Mouse (Mus musculus): ENCODE results near the gene Pde4c. TPM values are rescaled to one million over a fixed set of nuclear protein-coding genes. Genes with fewer than 3 reads are reported as not detected.

The Pde4c gene
- polyA plus RNA-seq (2016; fragmentation: Nextera tagmentation; extraction: Ambion mirVana), result 0.63 and 0.69 TPM in 2 replicates

DNA sequence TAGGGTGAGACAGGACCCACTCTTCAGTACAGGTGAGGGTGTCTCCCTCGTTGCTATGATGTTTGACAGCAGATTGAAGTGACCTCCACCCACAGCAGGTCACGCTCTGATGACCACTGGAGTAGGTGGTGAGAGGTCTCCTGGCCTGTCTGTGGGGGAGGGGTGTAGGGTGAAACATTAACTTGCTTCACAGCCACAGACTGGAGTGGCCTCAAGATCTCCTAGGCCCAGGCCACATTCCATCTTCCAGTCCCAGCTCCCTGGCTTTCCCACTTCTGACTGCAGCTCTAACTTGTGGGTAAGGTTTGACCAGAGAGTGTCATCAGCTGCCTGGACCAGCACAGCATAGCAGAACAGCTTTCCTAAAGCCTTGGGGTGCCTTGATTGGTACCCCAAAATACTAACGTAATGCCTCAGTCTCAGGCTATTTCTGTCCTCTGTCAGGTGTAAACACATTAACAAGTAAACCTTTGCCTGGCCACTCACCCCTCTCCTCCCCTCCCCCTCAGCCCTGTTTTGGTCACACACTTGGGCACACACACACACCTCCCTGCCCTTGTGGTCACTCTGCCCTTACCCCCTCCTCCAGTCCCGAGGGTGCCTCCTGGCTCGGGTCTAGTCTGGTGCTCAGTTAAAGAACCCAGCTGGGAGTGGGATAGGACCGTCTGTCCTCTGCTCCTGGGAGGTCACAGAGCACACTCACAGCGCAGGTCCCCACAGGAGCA is at the start of gene Pde4c:
Gene Pde4c (plus strand): TSS at position 235 of the 725 bp plus-strand sequence.
- Histone ChIP-seq H3K4me1 (replicated peaks) (no peaks in the 10 kb centered on the region), H3K4me3 (no peak within 1 kb of the TSS), H3K36me3 (no peaks in the 10 kb centered on the region), H3K27ac (no peak within 1 kb of the TSS), H3K27me3 (ENCODE audit: insufficient read depth, poor library complexity, severe bottlenecking) (peaks cover 39% of the 10 kb centered on the region), H3K9me3 (no peaks in the 10 kb centered on the region)
- 57% methylated on average over 7 of the region's 7 CpGs for WGBS
- DNase-seq (ENCODE audit: low spot score), result no peak

DNA sequence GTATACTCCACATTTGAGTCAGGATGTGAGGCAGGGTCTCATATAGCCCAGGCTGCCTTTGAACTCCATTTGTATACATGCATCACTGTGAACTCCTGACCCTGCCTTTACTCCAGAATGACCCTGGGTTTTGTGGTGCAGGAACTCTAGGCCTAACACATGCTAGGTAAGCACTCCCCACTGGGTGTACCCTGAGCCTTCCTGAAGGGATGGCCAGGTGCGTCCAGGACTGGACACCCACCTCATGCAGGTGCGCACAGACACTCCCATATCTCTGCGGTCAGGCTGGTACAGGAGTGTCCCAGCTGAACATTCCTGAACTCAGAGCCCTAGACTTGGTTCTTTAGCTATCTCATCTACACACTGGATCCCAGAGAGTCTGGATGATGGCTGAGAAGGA is 49.4 kb upstream of the Pde4c start:
- Histone ChIP-seq H3K9me3 (no peaks in the 10 kb centered on the region), H3K4me3 (peak overlapping the region; percentile 71), H3K4me1 (replicated peaks) (peaks cover 31% of the 10 kb centered on the region), H3K27ac (peak overlapping the region; percentile 98), H3K27me3 (ENCODE audit: insufficient read depth, poor library complexity, severe bottlenecking) (no peaks in the 10 kb centered on the region), H3K36me3 (peaks cover 30% of the 10 kb centered on the region)
- no peak for DNase-seq (ENCODE audit: low spot score)
- 85% methylated on average over 3 of the region's 3 CpGs for WGBS

DNA sequence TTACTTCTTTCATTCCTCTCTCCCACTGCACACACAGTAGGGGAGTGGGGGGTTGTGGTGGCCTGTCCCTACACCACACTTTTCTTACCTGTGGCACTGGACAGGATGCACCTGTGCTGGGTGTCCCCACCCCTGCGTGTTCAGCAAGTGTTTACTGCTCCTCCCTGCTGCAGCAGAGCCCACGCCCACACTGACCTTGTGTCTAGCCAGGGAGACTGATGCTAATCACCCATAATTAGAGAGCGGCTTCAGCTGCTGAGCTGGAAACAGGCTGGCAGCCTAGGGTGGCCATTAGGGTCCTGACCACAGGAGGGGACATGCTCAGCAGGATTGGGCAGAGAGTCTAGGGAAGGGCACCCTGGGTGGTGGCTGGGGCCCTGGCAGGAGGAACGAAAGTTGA is 48.8 kb upstream of the Pde4c start:
- Histone ChIP-seq H3K27ac (peak overlapping the region; percentile 98), H3K4me3 (peak overlapping the region; percentile 71)
- no peak for DNase-seq (ENCODE audit: low spot score)

DNA sequence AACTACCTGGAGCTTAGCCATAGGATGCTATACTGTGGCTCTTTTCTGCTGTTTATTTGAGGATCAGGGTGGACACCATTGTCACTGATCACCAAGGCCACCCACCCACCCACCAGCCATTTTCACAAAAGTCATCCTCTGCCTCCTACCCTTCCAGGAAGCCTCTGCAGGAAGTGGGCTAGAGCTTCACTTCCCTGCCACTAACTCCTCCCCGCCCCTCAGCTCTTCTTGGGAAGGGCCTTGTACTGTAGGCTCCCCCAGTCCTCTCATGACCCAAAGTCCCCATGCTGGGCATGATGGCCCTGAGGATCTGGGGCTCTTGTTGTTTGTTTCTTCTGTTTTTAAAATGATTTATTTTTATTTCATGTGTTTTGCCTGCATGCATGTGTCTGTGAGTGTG is 48.2 kb upstream of the Pde4c start:
- peaks cover 41% of the 10 kb centered on the region for H3K36me3 ChIP-seq
- 87% methylated on average over 1 of the region's 1 CpGs for WGBS
- H3K4me1 ChIP-seq (replicated peaks), result peaks cover 31% of the 10 kb centered on the region
- no peak overlapping the region for H3K27ac ChIP-seq
- DNase-seq (ENCODE audit: low spot score), result no peak
- H3K27me3 ChIP-seq (ENCODE audit: insufficient read depth, poor library complexity, severe bottlenecking), result no peaks in the 10 kb centered on the region
- H3K4me3 ChIP-seq, result 0 out of 2 replicates have a peak overlapping the region, but pooled peaks have one; percentile 71
- no peaks in the 10 kb centered on the region for H3K9me3 ChIP-seq

More for the DNA sequence above, 48.8 kb upstream of the Pde4c start:
- 88% methylated on average over 4 of the region's 4 CpGs for WGBS
- Histone ChIP-seq H3K27me3 (ENCODE audit: insufficient read depth, poor library complexity, severe bottlenecking) (no peaks in the 10 kb centered on the region), H3K4me1 (replicated peaks) (peaks cover 31% of the 10 kb centered on the region), H3K36me3 (peaks cover 36% of the 10 kb centered on the region), H3K9me3 (no peaks in the 10 kb centered on the region)

DNA sequence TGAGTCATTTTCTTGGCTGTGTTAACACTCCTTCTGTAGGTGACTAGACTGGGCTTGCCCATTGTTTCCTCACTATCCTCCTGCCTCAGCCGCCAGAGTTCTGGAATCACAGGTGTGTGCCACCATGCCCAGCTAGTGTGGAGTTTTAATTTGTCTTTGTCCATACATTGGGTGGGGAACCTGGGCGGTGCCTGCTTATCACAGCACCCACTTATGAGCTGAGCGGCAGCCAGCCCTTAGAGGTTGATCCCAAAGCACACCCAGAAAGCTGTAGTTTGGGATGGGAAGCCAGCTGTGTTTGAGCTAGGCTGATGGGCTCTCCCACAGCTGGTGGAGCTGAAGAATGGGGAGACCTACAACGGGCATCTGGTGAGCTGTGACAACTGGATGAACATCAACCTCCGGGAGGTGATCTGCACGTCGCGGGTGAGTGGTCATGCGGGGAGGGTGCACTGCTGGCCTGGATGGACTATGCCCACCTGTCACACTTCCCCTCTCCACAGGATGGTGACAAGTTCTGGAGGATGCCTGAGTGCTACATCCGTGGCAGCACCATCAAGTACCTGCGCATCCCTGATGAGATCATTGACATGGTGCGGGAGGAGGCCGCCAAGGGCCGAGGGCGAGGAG is 46.0 kb upstream of the Pde4c start:
- Histone ChIP-seq H3K4me3 (no peak overlapping the region), H3K27me3 (ENCODE audit: insufficient read depth, poor library complexity, severe bottlenecking) (no peaks in the 10 kb centered on the region; the same call in 1 of the 2 replicates), H3K27ac (peak overlapping the region; percentile 16; the same call in 1 of the 2 replicates), H3K9me3 (no peaks in the 10 kb centered on the region), H3K36me3 (peaks cover 41% of the 10 kb centered on the region), H3K4me1 (replicated peaks) (peaks cover 26% of the 10 kb centered on the region)
- WGBS, result 93% methylated on average over 15 of the region's 15 CpGs
- DNase-seq (ENCODE audit: low spot score), result no peak

DNA sequence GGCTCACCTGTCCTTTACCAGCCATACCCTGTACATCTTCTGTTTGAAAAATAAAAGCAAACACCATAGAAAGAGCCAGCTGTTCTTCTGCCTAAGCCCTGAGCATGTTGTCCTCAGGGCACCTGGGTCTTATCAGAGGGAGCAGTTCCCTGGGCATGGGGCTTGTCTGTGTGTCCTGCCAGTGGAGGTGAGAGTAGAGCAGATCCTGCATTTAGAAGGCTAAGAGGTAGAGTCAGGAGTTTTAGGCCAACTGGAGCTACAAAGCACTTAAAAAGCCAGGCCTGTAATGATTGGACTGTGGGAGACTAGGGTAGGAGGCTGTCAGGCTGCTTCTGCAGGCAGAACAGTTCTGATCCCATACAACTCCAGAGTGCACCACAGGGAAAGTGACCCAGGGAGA is 44.8 kb upstream of the Pde4c start:
- no peaks in the 10 kb centered on the region for H3K9me3 ChIP-seq

DNA sequence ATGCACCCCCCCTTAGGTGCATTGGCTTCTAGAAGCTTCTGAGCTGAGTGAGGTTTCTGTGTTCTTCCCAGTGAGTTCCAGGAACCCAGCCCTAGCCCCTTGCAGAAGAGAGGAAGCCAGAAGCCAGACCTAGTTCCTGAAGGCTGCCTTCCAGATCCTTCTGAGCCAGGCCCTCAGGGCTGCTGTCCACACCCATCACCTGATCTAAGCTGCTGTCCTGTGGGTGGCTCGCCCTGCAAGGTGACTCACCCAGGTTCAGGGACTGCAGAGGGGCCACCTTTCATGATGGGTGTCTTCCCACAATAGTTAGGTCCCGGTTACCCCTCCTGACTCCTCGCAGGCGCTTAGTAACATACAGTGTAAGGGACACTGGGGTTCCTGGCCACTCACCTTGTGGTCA is 44.1 kb upstream of the Pde4c start:
- peaks cover 41% of the 10 kb centered on the region for H3K36me3 ChIP-seq
- H3K27me3 ChIP-seq (ENCODE audit: insufficient read depth, poor library complexity, severe bottlenecking), result peaks cover under 1% of the 10 kb centered on the region; the same call in 1 of the 2 replicates
- 86% methylated on average over 4 of the region's 4 CpGs for WGBS
- no peak overlapping the region for H3K4me3 ChIP-seq
- H3K27ac ChIP-seq, result no peak overlapping the region
- peaks cover 22% of the 10 kb centered on the region for H3K4me1 ChIP-seq (replicated peaks)
- no peaks in the 10 kb centered on the region for H3K9me3 ChIP-seq
- DNase-seq (ENCODE audit: low spot score), result no peak

More for the DNA sequence above, 44.8 kb upstream of the Pde4c start:
- no peak overlapping the region for H3K4me3 ChIP-seq
- no peak overlapping the region for H3K27ac ChIP-seq
- no peaks in the 10 kb centered on the region; the same call in 1 of the 2 replicates for H3K27me3 ChIP-seq (ENCODE audit: insufficient read depth, poor library complexity, severe bottlenecking)
- H3K36me3 ChIP-seq, result peaks cover 41% of the 10 kb centered on the region
- peaks cover 25% of the 10 kb centered on the region for H3K4me1 ChIP-seq (replicated peaks)
- DNase-seq (ENCODE audit: low spot score), result no peak

DNA sequence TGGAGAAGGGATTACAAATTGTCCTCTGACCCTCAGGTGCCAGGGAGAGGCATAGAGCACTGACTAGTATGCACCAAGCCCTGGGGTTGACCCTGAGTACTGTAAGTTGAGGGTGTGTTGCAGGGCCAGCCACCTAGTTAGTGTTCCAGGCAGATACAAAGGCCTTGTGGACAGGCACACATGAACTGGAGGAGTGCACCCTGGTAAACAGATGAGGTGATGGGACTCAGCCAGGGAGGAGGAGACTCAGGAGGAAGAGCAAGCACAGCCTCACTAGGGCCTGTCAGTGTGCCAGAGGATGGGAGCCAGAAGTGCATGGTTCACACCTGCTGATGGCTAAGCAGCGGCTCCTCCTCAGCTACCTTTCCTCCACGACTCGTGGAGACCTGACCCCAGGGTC is 43.5 kb upstream of the Pde4c start:
- peaks cover 3% of the 10 kb centered on the region; the same call in 1 of the 2 replicates for H3K27me3 ChIP-seq (ENCODE audit: insufficient read depth, poor library complexity, severe bottlenecking)
- H3K36me3 ChIP-seq, result peaks cover 41% of the 10 kb centered on the region
- H3K9me3 ChIP-seq, result no peaks in the 10 kb centered on the region
- no peak overlapping the region for H3K4me3 ChIP-seq
- H3K4me1 ChIP-seq (replicated peaks), result peaks cover 21% of the 10 kb centered on the region
- 82% methylated on average over 3 of the region's 3 CpGs for WGBS
- DNase-seq (ENCODE audit: low spot score), result no peak
- 0 out of 2 replicates have a peak overlapping the region, but pooled peaks have one; percentile 24 for H3K27ac ChIP-seq

DNA sequence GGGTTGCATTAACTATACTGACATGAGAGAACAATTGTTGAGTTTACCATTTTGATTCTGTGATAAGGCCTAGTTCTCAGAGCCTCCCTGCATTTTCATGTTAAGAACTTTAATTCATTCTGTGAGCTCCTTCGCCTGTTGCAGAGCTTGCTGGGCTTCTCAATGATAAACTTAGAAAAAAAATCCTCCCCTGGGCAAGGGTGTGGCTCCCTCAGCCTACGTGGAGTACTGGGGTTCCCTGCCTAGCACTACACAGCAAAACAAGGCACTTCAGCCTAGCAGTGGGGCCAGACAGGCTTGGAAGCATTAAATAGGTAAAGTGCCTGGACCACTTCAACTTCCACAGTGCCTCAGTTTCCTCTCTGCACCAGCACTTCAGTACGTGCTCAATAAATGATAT is 42.1 kb upstream of the Pde4c start:
- Histone ChIP-seq H3K36me3 (peaks cover 34% of the 10 kb centered on the region), H3K27me3 (ENCODE audit: insufficient read depth, poor library complexity, severe bottlenecking) (peaks cover 3% of the 10 kb centered on the region; the same call in 1 of the 2 replicates), H3K9me3 (no peaks in the 10 kb centered on the region), H3K4me3 (no peak overlapping the region), H3K27ac (no peak overlapping the region), H3K4me1 (replicated peaks) (peaks cover 21% of the 10 kb centered on the region)
- no peak for DNase-seq (ENCODE audit: low spot score)
- WGBS, result 75% methylated on average over 3 of the region's 3 CpGs

DNA sequence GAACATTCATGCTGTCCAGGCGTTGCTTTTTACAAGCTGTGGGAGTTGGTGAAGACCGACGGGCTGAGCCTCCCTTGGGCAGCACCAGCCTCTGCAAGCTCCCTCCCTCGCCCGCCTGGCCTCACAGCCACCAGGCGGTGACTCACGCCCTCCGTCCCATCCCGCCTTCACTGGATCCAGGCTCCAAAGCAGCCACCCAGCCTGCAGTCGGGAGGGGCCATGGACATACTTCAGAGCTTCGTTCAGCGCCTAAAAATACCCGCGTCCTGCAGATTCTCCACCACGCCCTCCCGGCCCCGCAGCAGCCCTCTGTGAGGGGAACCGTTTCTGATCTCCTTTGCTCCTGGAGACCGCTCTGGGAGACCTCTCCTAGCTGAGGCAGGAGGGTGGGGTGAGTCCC is 41.3 kb upstream of the Pde4c start:
- Histone ChIP-seq H3K4me3 (peak overlapping the region; percentile 10; the same call in 1 of the 2 replicates), H3K36me3 (peaks cover 29% of the 10 kb centered on the region), H3K4me1 (replicated peaks) (peaks cover 21% of the 10 kb centered on the region), H3K9me3 (no peaks in the 10 kb centered on the region), H3K27me3 (ENCODE audit: insufficient read depth, poor library complexity, severe bottlenecking) (peaks cover 3% of the 10 kb centered on the region; the same call in 1 of the 2 replicates), H3K27ac (peak overlapping the region; percentile 63)
- 10% methylated on average over 19 of the region's 19 CpGs for whole genome bisulfite sequencing
- peak; percentile 43 for DNase-seq (ENCODE audit: low spot score)

DNA sequence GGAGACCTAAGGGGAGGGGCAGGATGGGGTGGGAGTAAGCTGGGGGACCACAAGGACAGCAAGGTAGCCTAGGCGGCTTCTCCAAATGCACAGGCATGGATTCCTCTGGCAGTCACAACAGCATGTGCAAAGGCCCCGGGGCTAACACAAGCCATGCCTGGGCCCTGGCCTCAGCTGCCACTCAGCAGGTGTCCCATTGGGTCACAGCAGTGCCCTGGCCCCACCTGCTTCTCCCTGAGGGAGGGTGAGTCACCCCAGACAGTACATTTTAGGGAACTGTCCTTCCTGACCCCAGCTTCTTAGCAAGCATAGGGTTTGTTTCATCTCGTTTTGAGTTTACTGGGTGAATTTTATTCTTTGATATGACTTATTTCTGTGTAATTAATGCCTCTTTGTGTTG is 40.8 kb upstream of the Pde4c start:
- DNase-seq (ENCODE audit: low spot score), result no peak
- H3K27me3 ChIP-seq (ENCODE audit: insufficient read depth, poor library complexity, severe bottlenecking), result peaks cover 3% of the 10 kb centered on the region; the same call in 1 of the 2 replicates
- peaks cover 22% of the 10 kb centered on the region for H3K4me1 ChIP-seq (replicated peaks)
- H3K4me3 ChIP-seq, result peak overlapping the region; percentile 10; the same call in 1 of the 2 replicates
- peak overlapping the region; percentile 63 for H3K27ac ChIP-seq
- no peaks in the 10 kb centered on the region for H3K9me3 ChIP-seq
- WGBS, result 73% methylated on average over 3 of the region's 3 CpGs
- peaks cover 24% of the 10 kb centered on the region for H3K36me3 ChIP-seq

DNA sequence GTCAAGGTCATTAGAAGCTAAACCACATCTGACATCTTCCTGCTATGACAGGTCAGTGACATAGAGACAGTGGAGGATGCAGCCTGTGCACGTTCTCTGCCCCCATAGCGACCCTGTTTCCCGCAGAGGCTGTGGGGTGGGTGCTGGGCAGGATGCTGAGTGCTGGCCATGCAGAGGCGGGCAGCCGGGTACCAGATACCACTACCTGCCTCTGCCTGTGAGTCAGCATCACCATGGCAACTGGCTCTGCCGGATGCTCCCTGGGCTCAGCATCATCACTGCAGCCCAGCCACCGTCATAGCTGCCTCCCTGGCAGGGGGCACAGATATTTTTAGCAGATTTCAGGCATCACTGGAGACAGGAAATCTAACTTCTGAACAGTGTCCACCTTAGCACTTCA is 39.2 kb upstream of the Pde4c start:
- 49% methylated on average over 7 of the region's 7 CpGs for WGBS
- peaks cover 8% of the 10 kb centered on the region for H3K36me3 ChIP-seq
- H3K27ac ChIP-seq, result no peak overlapping the region
- H3K4me1 ChIP-seq (replicated peaks), result peaks cover 29% of the 10 kb centered on the region
- DNase-seq (ENCODE audit: low spot score), result no peak
- peaks cover 3% of the 10 kb centered on the region; the same call in 1 of the 2 replicates for H3K27me3 ChIP-seq (ENCODE audit: insufficient read depth, poor library complexity, severe bottlenecking)
- H3K9me3 ChIP-seq, result no peaks in the 10 kb centered on the region
- H3K4me3 ChIP-seq, result no peak overlapping the region

DNA sequence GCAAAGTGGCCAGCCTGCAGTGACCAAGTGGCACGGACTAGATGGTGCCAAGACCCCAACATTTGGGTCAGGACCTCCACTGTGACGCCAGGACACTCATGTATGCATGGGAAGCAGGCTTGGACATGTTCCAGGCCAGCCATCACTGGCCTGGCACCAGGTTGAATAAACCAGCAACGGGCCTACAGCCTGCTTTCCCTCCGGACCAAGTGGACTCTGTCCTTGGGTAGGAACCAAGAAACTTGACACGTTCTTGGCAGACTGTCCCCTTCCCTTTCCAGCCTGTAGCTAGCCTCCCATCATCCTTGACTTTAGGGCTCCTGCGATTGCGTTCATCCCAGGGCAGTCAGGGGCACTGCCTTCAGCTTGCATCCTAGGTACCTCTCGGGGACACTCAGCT is 35.9 kb upstream of the Pde4c start:
- Histone ChIP-seq H3K27me3 (ENCODE audit: insufficient read depth, poor library complexity, severe bottlenecking) (0 out of 2 replicates have a peak, but pooled peaks cover 3% of the 10 kb centered on the region), H3K36me3 (no peaks in the 10 kb centered on the region), H3K4me1 (replicated peaks) (peaks cover 50% of the 10 kb centered on the region), H3K27ac (peak overlapping the region; percentile 45; the same call in 1 of the 2 replicates), H3K9me3 (no peaks in the 10 kb centered on the region), H3K4me3 (no peak overlapping the region)
- DNase-seq (ENCODE audit: low spot score), result no peak
- WGBS, result 92% methylated on average over 8 of the region's 8 CpGs

Data from hindbrain, embryonic 10.5 days (tissue).